Mouse (Mus musculus) lung, postnatal 14 days (tissue): ENCODE measurements around the gene Rpl19.
A peak's percentile ranks its signal among the peaks of the same experiment; 100 is the strongest.

Experiments
- DNase-seq: peaks from one replicate; pipeline ENCODE4 v3.0.0; 2021

Gene Rpl19

DNA sequence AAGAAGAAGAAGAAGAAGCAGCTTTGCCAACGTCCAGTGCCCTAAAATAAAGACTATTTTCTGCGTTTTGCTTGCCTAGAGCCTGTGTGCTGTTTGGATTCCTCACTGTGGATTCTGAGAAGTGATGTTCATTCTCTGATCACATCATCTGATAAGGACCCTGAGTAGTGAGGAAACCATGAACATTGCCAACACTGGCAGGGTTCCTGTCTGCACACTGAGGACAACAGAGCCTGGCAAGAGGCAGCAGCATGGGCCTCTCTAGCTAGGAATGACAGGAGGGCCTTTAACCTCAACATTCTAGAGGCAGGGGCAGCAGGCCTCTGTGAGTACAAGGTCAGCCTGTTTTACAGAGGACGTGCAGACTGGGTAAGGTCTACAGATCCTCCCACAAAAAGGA lies 2.0 kb upstream of the Rpl19 start:
- no peak for DNase-seq

DNA sequence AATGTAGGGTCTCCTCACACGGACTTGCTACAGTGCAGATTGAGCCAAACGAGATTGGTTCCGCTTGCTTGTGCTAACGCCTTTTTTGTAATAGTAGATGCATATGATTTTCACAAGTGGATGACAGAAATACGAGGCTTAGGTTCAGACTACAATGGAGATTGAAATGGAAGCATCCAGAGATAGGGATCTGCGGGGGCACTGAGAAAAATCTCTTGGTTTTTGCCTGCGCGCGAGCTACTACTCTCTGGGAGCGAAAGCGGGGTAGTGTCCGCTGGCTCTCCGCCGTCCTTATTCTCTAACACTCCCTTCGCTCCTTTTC lies 301 bp upstream of the Rpl19 start:
- no peak for DNase-seq

DNA sequence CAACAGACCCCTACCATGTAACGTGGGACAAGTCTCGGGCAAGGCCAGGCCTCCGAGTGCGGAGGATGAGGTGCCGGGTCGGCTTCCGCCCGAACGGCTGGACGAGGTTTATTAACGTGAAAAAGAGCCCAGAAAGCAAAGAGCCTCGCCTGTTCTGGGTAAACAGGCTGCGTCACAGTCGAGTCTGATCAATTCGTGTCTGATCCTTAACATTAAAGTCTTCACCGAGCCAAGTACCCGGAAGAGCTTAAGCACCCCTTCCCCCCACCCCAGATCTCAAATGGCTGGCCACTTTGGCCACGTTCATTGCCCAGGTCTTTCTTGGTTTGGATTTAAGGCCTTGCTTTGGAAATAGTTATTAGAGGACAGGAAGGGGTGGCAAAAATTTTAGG lies 783 bp downstream of the Rpl19 start:
- DNase-seq, result no peak

DNA sequence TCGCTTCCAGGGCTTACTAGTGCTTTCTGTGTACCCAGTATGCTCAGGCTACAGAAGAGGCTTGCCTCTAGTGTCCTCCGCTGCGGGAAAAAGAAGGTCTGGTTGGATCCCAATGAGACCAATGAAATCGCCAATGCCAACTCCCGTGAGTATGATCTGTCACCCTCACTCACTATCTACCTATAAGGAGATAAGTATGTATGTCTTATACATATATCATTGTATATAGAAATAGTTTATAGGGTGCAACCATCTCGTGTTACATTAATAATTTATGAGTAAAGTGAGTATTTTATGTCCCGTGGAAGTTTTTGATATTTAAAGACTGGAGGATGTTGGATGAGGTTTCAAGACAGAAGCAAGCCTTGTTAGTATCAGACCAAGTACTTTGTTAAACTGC lies 1.3 kb downstream of the Rpl19 start:
- no peak for DNase-seq

DNA sequence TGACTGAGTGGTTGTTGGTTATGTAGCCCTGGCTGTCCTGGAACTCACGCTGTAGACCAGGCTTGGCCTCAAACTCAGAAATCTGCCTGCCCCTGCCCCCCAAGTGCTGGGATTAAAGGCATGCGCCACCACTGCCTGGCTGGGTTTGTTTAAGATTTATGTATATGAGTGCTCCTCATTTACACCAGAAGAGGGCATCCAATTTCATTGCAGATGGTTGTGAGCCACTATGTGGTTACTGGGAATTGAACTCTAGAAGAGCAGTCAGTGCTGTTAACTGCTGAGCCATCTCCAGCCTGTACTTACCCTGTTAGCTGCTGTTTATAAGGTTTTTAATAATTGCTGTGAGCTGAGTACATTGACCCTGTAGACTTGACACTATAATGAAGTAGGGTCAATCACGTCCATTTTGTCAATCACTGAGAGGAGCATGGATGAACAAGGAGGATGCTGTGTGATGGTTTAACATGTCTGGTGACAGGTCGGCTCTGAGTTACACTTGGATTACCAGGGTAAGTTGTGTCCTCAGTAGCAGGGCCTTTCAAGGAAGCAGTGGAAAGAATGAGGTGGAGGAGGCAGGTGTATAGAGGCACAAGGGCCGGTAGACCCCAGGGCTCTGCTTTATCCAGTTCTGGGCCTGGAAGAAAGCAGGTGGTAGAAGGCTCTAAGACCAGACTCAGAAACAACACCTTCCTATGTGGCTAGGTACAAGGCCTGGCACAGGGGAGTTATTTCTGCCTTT lies 4.4 kb downstream of the Rpl19 start:
- no peak for DNase-seq

DNA sequence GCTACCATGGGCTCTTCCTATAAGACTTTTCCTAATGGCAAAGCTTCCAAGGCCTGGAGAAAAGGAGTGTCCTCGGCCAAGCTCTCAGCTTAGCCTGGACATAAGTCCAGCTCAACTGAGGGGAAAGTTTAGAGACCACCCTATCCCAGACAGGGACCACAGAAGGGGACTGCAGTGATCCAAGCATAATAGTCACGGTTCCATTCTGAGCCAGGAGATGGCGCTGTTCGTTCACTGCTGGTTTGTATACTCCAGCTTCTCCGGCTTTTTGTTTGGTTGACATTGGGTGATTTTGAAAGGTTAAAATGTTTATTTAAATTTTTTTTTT lies 4.9 kb downstream of the Rpl19 start:
- DNase-seq, result peak; percentile 87

DNA sequence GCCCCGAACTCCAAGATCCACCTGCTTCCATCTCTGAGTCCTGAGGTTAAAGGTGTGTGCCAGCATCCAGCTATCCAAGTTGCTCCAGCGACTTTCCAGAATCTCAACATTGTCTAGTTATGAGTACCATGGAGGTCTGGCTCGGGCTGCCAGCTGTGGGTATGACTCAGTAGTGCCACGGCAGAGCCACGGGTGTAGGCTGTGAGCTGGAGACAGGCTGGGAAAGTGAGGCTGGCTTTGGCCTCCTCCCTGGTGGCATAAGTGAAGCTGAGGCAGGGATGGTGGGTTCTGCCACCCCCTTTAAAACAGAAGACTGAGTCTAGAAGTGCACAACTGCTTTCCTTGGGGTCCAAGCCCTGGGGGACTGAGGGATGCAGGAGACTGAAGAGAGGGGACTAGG lies 7.6 kb downstream of the Rpl19 start:
- DNase-seq, result no peak

DNA sequence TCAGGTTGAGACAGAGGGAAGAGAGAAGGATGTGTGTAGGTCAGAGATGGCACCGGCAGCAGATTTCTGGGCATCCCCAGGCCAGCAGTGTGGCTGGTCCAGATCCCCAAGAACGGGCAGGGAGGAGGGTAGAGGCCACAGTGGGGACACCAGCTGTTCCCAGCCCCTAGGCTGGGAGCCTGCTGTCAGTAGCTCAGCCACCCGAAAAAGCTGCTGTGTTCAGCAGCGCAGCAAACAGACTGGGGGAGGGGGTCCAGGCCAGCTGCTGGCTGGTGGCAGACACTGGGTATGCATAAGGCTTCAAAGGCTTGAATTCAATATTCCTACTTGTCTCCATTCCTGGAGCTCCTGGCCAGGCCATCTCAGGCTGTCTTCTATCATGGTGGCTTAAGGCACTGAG lies 8.3 kb downstream of the Rpl19 start:
- no peak for DNase-seq

DNA sequence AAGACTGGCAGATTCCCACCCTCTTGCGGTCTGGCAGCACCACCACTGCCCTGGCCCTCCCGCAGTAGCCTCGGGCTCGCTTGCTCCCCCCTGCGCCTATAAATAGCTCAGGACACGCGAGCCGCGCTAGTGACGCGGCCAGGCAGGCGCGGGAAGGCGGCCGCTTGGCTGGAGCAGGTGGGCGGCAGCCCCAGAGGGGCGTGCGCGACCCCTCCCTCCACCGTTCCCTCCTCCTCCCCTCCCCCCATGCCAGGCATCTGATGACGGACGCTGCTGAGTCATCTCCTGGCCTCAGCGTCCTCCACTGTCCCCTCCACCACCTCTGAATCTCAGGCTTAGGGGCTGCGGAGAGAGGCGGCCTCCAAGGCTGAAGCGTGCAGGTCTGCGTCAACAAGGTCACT lies 9.5 kb downstream of the Rpl19 start:
- peak; percentile 36 for DNase-seq

DNA sequence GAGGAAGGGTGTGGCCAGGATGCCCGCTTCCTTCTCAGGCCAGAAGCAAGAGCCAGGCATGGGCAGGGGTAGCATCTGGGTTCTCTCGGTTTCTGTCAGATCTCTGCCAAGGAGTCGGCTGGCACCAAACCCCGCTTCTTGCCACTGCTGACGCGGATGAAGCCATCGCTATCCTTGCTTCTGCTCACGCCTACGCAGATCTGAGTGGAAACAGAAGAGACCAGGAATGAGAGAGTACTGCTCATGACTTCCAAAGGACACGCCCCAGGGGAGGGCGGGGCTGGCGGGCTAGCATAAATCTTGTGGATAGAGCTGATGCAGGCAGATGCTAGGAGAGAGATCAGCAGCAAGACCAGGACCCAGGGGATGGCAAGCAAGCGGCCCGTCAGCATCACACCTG lies 11.4 kb downstream of the Rpl19 start:
- DNase-seq, result no peak

DNA sequence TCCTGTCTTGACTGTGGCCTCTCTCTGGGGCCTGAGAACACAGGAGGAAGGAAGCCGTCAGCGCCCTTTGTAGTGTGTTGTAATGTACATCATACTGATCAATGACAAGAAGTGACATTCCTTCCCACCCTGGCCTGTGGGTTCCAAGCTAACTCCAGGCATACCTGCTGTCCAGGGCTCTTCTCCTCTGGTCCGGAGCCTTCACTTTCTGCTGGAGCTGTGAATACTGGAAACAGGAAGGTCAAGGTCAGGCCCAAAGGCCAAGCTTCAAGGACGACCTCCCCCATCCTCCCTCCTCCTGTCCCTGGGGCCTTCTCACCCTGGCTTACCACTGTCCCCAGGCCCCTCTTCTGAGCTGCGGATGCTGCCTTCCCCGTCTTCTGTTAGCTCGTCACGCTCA lies 14.5 kb downstream of the Rpl19 start:
- no peak for DNase-seq

DNA sequence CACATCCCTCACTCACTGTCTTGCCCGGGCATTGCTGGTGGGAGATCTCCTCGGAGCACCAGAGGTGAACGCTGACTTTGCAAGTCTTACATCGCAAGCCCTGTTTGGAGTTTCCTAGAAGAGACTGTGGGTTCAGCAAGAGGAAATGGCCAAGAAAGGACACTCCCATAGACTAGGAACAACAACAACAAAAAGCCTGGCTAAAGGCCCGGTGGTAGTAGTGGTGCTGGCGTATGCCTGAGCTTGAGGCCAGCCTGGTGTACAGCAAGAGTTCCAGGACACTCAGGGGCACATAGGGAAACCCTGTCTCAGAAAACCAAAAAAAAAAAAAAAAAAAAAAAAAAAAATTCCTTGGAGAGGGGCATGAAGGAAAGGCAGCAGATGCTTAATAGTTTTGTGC lies 16.2 kb downstream of the Rpl19 start:
- DNase-seq, result peak; percentile 42

DNA sequence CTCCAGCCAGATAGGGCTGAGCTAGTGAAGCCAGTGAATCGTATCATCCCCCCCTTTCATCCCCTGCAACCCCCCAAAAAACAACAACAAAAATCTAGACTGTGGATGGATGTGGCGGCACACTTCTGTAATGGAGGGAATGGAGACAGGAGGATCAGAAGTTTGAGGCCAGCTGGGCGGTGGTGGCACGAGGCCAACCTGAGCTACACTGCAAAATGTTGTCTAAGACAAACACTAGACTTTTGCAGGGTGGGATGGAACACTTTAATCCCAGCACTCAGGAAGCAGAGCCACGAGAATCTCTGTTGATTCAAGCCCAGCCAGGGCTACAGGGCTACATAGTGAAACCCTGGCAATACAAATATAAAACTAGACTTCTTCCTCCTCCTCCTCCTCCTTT lies 17.6 kb downstream of the Rpl19 start:
- no peak for DNase-seq

DNA sequence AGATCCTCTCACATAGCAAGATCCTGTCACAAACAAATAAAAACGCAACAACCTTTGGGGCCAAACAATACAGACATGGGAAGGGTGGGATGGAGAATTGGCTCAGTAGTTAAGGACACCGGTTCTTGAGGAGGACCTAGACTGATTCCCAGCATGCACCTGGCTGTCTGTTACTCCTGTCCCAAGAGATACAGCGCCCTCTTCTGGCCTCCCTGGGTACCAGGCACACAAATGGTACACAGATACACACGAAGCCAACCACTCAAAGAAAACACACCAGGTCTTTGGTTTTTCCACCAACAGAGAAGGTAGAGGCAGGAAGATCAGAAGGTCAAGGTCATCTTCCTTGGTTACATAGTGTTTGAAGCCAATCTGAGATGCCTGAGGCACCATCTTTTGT lies 19.1 kb downstream of the Rpl19 start:
- no peak for DNase-seq

DNA sequence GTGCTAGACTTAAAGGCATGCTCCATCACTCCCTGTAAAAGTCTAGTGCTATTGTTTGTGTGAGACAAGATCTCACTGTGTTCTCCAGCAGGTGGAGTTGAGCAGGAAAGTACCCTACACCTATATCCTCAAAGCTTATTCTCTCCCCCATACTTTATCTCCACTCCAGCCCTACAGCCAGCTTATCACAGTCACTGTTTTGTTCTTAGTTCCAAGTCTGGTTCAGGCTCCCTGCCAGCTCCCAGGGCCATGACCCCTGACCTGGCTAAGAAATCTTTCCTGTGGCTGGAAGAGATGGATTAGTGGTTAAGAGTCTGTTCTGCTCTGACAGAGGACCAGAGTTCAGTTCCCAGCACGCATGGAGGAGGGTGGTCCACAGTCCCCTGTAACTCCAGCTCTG lies 20.0 kb downstream of the Rpl19 start:
- no peak for DNase-seq

DNA sequence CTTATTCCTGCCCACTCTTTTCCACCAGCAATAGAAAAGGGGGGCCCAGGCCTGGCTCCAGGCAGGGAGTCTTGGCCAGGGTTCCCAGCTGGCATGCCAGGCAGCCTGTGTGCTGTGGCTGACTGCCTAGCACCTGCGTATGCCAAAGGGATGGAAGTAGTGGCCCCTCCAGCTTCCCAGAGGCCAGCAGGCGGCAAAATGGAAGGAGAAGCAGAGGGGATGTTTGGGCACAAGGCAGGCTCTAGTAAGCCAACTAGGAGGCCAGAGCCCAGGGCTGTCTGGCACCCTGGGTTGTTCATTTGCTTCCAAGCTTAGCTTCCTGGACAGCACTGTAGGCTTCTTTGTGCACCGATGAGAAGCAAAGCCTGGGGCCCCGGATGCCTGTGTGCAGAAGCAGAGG lies 21.2 kb downstream of the Rpl19 start:
- no peak for DNase-seq

DNA sequence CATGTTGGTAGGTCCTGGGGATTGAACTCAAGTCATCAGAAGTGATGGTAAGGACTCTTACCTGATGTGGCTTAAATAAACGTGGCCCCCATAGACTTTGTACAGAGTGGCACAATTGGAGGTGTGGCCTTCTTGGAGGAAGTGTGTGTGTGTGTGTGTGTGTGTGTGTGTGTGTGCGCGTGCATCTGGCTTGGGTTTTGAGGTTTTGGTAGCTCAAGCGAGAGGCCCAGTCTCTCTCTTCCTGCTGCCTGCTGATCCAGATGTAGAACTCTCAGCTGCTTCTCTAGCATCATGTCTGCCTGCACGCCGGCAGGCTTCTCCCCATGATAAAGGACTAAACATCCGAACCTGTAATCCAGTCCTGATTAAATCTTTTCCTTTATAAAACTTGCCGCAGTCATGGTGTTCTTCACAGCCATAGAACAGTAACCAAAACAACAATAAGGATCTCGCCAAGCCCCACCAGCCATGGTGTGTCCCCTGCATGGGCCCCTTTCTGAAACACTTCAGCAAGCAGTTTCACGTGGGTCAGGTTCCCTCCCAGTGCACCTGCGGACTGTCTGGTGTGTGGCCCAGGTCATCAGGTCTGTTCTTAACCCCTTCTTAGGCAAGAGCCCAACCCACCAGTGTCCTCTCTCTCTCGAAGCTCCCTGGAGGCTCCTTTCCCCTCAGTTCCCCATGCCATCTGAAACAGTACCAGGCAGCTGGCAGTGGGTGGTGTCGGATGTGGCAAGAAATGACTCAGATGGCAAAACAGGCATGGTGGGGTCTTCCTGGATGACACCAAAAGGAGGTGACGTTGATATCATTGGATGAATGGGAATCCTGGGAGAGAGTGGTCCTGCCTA lies 23.4 kb downstream of the Rpl19 start:
- no peak for DNase-seq

DNA sequence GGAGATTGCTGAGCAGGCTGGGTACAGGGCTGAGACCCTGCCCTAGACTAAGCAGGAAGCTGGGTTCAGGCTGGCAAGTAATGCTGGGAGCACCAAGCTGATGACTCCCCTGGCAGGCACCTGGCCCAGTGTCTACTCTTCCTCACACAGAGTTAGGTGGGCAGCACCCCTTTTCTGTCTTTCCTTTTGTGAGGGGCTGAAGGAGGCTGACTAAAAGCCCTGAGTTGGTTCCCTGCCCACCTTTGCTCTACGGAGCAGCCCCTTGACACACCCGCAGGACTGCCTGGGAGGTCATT lies 24.0 kb downstream of the Rpl19 start:
- DNase-seq, result no peak

DNA sequence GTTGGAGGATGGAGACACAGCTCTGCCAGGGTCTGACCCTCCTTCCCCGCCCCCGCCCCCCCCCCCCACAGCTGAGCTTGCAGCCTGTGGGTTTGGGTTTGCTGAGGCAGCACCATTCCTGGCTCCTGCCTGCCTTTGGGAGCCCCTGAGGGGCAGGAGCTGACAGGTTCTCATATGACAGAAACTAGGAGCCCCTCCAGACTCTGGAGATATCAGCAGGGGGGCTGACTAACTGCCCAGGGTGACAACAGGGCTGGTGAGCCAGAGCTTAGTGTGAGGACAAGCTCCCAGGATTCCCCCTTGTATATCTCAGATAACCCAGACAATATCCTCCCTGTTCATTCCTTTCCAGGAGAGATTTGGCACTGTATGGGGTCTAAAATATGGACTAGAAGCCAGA lies 24.4 kb downstream of the Rpl19 start:
- DNase-seq, result no peak

DNA sequence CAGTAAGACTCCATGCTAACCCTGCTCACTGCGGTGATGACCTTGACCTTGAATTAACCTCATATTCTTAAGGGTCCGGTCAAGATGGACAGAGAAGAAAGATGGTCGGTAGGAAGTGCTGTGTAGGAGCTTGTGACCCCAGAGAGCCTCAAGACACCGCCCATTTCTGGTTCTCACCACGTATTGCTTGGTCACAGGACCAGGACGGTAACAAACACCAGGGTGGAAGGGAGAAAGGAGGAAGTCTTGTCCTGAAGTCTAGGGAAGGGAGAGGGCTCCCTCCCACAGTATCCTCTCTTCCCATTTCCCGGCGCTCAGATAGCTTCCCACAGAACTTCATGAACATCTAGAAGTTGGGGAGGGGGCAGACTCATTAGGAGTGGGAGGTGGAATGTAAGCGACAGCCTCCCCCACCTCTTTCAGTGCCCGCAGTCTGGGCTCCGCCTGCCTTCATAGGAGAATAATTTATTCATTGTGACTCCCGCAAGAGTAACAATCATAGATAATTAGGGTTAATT lies 25.2 kb downstream of the Rpl19 start:
- DNase-seq, result no peak

DNA sequence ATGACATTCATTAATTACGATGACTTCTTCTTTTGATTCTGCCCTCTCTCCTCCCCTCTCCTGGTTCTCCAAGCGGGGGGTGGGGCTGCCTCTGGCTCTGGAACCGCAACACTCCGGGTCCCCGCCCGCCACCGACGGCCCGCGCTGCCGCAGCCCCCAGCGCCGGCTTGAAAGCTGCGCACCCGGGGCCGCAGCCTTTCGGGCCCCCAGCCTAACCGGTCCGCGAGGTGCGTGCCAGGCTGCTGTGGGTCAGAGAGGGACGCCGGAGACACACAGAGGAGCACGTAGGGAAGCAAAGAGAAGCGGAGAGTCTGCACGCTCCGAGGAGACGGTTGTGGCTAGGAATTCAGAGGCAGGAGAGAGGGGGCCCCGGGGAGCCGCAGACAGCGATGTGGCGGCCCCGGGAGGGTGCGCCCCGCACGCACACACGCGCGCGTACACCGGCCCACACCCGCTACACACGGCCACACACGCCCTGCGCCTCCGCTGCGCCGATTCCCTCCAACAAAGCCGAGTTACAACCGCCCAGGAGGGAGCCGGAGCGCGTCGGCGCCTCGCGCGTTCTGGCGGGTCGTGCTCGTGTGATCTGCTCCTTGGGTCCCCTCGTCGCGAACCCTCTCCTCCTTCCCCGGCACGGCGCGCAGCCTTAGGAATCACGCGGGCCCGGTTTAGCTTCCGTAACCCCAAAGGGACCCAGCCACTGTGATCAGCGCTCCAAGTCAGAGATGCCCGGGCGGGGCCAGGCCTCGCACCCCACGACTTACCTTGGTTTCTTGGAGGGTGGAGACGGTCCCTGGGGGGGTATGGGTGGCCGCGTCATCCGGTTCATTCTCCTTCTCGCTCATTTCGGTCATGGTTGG lies 25.8 kb downstream of the Rpl19 start:
- DNase-seq, result no peak

DNA sequence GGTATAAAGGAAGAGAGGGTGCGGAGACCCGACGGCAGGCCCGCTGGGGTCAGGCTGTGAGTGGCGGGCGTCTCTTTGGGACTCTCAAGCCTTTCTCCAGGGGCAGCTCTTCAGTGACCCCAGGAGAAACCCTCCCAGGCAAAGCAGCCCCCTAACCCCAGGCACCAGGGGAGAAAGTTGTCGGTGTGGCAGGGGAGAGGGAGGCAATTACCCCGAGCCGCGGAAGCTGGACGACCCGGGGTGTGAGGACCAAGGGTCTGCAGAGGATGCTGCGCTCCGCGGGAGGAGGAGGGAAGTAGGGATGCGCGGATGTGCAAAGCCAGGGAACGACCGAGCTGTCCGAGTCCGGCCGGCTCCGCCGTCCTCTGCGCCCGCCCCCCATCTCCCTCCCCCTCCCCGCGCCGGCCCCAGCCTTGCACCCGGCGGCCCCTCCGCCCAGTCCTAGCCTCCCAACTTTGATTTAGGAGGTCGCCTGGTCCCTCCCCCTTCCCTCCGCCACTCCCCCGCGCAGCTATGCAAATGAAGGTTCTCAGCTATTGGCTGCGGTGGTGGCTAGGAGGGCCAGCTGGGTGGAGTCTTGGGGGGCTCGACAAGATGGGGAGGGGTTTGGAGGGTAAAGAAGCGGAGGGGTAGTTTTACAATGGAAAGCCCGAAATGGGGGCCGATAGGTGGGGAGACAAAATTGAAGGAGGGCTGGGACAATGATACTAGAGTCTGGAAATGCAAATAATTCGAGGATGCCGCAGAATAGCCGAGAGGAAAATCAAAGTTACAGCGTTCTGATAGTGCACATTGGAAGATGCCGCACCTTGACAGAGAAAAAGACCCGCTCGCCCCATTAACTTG lies 26.7 kb downstream of the Rpl19 start, which contains the start of gene Stac2:
TSS of gene Stac2 (minus strand) at position 474 of the 846 bp plus-strand sequence.
- DNase-seq, result peak; percentile 66

DNA sequence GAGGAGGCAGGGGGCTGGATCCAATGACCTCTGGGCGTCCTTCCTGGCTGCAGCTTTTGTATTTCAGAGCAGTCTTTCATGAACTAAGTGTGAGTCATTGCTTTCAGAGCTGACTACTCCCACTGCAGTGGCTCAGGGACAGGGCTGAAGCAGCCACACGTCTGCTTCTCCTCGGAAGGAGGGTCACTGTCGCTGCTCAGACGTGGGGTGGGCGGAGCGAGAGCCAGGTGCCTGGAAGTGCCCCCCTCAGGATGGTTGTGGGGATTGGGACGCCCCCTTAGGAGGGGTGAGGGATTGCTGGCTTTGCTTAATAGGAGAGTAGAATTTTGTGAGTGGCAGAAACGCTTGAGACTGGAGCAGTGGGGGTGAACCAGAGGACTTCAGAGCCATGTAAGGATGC lies 31.0 kb downstream of the Rpl19 start:
- DNase-seq, result no peak
